Mouse (Mus musculus): ENCODE results near the gene H1foo. TPM values are rescaled to one million over a fixed set of nuclear protein-coding genes. Genes with fewer than 3 reads are reported as not detected.
A peak's percentile ranks its signal among the peaks of the same experiment; 100 is the strongest.

Gene H1foo
- polyA plus RNA-seq, 1 experiment from 2014 or later = not detected

- DNase-seq (ENCODE audit: low spot score) = no peak
Observed at GRCm38 (mm10) chr6:115946389-115946788, 1.7 kb downstream of the H1foo start.

GRCm38 (mm10) chr6:115954506-115955074, 9.9 kb downstream of the H1foo start:
- no peak for DNase-seq (ENCODE audit: low spot score)
- Histone ChIP-seq H3K4me2 (ENCODE audit: low read length) (no peak overlapping the region), H3K9me3 (ENCODE audit: control insufficient read depth, low read length) (no peaks in the 10 kb centered on the region), H3K36me3 (ENCODE audit: control insufficient read depth, insufficient read depth, low read length) (peaks cover 19% of the 10 kb centered on the region), H3K27ac (ENCODE audit: low read depth) (no peak overlapping the region), H3K27me3 (replicated peaks; ENCODE audit: control insufficient read depth, insufficient read depth, low read length) (no peaks in the 10 kb centered on the region), H3K4me3 (ENCODE audit: low read depth, low read length) (no peak overlapping the region), H3K4me1 (replicated peaks; ENCODE audit: control insufficient read depth, insufficient read depth, low read length) (peaks cover 26% of the 10 kb centered on the region), H3K9ac (ENCODE audit: low read length) (no peak overlapping the region)
- no peak for ATAC-seq (replicated peaks; ENCODE audit: low FRiP score, low TSS enrichment, low read depth)
- WGBS = 79% methylated on average over 9 of the region's 9 CpGs

More at GRCm38 (mm10) chr6:115946389-115946788, 1.7 kb downstream of the H1foo start:
- H3K36me3 ChIP-seq (ENCODE audit: control insufficient read depth, insufficient read depth, low read length) = no peaks in the 10 kb centered on the region
- 51% methylated on average over 6 of the region's 6 CpGs for WGBS
- no peak overlapping the region for H3K27ac ChIP-seq (ENCODE audit: low read depth)
- H3K9me3 ChIP-seq (ENCODE audit: control insufficient read depth, low read length) = no peaks in the 10 kb centered on the region
- no peak overlapping the region for H3K9ac ChIP-seq (ENCODE audit: low read length)
- no peaks in the 10 kb centered on the region for H3K27me3 ChIP-seq (replicated peaks; ENCODE audit: control insufficient read depth, insufficient read depth, low read length)
- ATAC-seq (replicated peaks; ENCODE audit: low FRiP score, low TSS enrichment, low read depth) = no peak
- H3K4me3 ChIP-seq (ENCODE audit: low read depth, low read length) = no peak overlapping the region
- H3K4me1 ChIP-seq (replicated peaks; ENCODE audit: control insufficient read depth, insufficient read depth, low read length) = peaks cover 10% of the 10 kb centered on the region
- H3K4me2 ChIP-seq (ENCODE audit: low read length) = no peak overlapping the region

GRCm38 (mm10) chr6:115955169-115955568, 10.4 kb downstream of the H1foo start:
- no peak overlapping the region for H3K4me3 ChIP-seq (ENCODE audit: low read depth, low read length)
- ATAC-seq (replicated peaks; ENCODE audit: low FRiP score, low TSS enrichment, low read depth) (no peak), DNase-seq (ENCODE audit: low spot score) (no peak)
- no peaks in the 10 kb centered on the region for H3K9me3 ChIP-seq (ENCODE audit: control insufficient read depth, low read length)
- H3K9ac ChIP-seq (ENCODE audit: low read length) = no peak overlapping the region
- WGBS = 82% methylated on average over 4 of the region's 4 CpGs
- no peak overlapping the region for H3K27ac ChIP-seq (ENCODE audit: low read depth)
- H3K4me2 ChIP-seq (ENCODE audit: low read length) = no peak overlapping the region
- H3K4me1 ChIP-seq (replicated peaks; ENCODE audit: control insufficient read depth, insufficient read depth, low read length) = peaks cover 26% of the 10 kb centered on the region
- no peaks in the 10 kb centered on the region for H3K27me3 ChIP-seq (replicated peaks; ENCODE audit: control insufficient read depth, insufficient read depth, low read length)
- H3K36me3 ChIP-seq (ENCODE audit: control insufficient read depth, insufficient read depth, low read length) = peaks cover 24% of the 10 kb centered on the region

GRCm38 (mm10) chr6:115955664-115956063, 10.9 kb downstream of the H1foo start:
- Histone ChIP-seq H3K9ac (ENCODE audit: low read length) (no peak overlapping the region), H3K4me3 (ENCODE audit: low read depth, low read length) (no peak overlapping the region), H3K4me2 (ENCODE audit: low read length) (no peak overlapping the region), H3K27ac (ENCODE audit: low read depth) (no peak overlapping the region), H3K9me3 (ENCODE audit: control insufficient read depth, low read length) (no peaks in the 10 kb centered on the region), H3K27me3 (replicated peaks; ENCODE audit: control insufficient read depth, insufficient read depth, low read length) (no peaks in the 10 kb centered on the region), H3K4me1 (replicated peaks; ENCODE audit: control insufficient read depth, insufficient read depth, low read length) (peaks cover 26% of the 10 kb centered on the region), H3K36me3 (ENCODE audit: control insufficient read depth, insufficient read depth, low read length) (peaks cover 29% of the 10 kb centered on the region)
- no peak for DNase-seq (ENCODE audit: low spot score)
- 83% methylated on average over 11 of the region's 11 CpGs for WGBS
- ATAC-seq (replicated peaks; ENCODE audit: low FRiP score, low TSS enrichment, low read depth) = no peak

- peak overlapping the region; percentile 30 for H3K27ac ChIP-seq (ENCODE audit: low read depth)
- H3K27me3 ChIP-seq (replicated peaks; ENCODE audit: control insufficient read depth, insufficient read depth, low read length) = no peaks in the 10 kb centered on the region
- H3K4me1 ChIP-seq (replicated peaks; ENCODE audit: control insufficient read depth, insufficient read depth, low read length) = peaks cover 26% of the 10 kb centered on the region
- DNase-seq (ENCODE audit: low spot score) (no peak), ATAC-seq (replicated peaks; ENCODE audit: low FRiP score, low TSS enrichment, low read depth) (peak; percentile 6; the same call in 1 of the 2 replicates)
- no peak overlapping the region for H3K9ac ChIP-seq (ENCODE audit: low read length)
- peaks cover 31% of the 10 kb centered on the region for H3K36me3 ChIP-seq (ENCODE audit: control insufficient read depth, insufficient read depth, low read length)
- no peak overlapping the region for H3K4me3 ChIP-seq (ENCODE audit: low read depth, low read length)
- H3K9me3 ChIP-seq (ENCODE audit: control insufficient read depth, low read length) = no peaks in the 10 kb centered on the region
- 69% methylated on average over 13 of the region's 13 CpGs for whole genome bisulfite sequencing
- no peak overlapping the region for H3K4me2 ChIP-seq (ENCODE audit: low read length)
Observed at GRCm38 (mm10) chr6:115956418-115956921, 11.7 kb downstream of the H1foo start.

- Histone ChIP-seq H3K9me3 (ENCODE audit: control insufficient read depth, low read length) (no peaks in the 10 kb centered on the region), H3K27ac (ENCODE audit: low read depth) (peak overlapping the region; percentile 30; the same call in 1 of the 2 replicates), H3K9ac (ENCODE audit: low read length) (no peak overlapping the region), H3K4me1 (replicated peaks; ENCODE audit: control insufficient read depth, insufficient read depth, low read length) (peaks cover 26% of the 10 kb centered on the region), H3K36me3 (ENCODE audit: control insufficient read depth, insufficient read depth, low read length) (peaks cover 32% of the 10 kb centered on the region), H3K27me3 (replicated peaks; ENCODE audit: control insufficient read depth, insufficient read depth, low read length) (no peaks in the 10 kb centered on the region), H3K4me3 (ENCODE audit: low read depth, low read length) (no peak overlapping the region), H3K4me2 (ENCODE audit: low read length) (no peak overlapping the region)
- DNase-seq (ENCODE audit: low spot score) (no peak), ATAC-seq (replicated peaks; ENCODE audit: low FRiP score, low TSS enrichment, low read depth) (peak; percentile 36; the same call in 1 of the 2 replicates)
- 40% methylated on average over 16 of the region's 16 CpGs for WGBS
Observed at GRCm38 (mm10) chr6:115956922-115957601, 12.3 kb downstream of the H1foo start.

- peaks cover 38% of the 10 kb centered on the region for H3K36me3 ChIP-seq (ENCODE audit: control insufficient read depth, insufficient read depth, low read length)
- H3K27me3 ChIP-seq (replicated peaks; ENCODE audit: control insufficient read depth, insufficient read depth, low read length) = no peaks in the 10 kb centered on the region
- WGBS = 55% methylated on average over 6 of the region's 6 CpGs
- DNase-seq (ENCODE audit: low spot score) (no peak), ATAC-seq (replicated peaks; ENCODE audit: low FRiP score, low TSS enrichment, low read depth) (no peak)
- H3K4me3 ChIP-seq (ENCODE audit: low read depth, low read length) = no peak overlapping the region
- 0 out of 2 replicates have a peak overlapping the region, but pooled peaks have one; percentile 30 for H3K27ac ChIP-seq (ENCODE audit: low read depth)
- H3K4me2 ChIP-seq (ENCODE audit: low read length) = no peak overlapping the region
- H3K9me3 ChIP-seq (ENCODE audit: control insufficient read depth, low read length) = no peaks in the 10 kb centered on the region
- peaks cover 26% of the 10 kb centered on the region for H3K4me1 ChIP-seq (replicated peaks; ENCODE audit: control insufficient read depth, insufficient read depth, low read length)
- H3K9ac ChIP-seq (ENCODE audit: low read length) = no peak overlapping the region
Observed at GRCm38 (mm10) chr6:115957681-115958080, 12.9 kb downstream of the H1foo start.

- Histone ChIP-seq H3K4me1 (replicated peaks; ENCODE audit: control insufficient read depth, insufficient read depth, low read length) (peaks cover 26% of the 10 kb centered on the region), H3K4me2 (ENCODE audit: low read length) (no peak overlapping the region), H3K9me3 (ENCODE audit: control insufficient read depth, low read length) (no peaks in the 10 kb centered on the region), H3K27me3 (replicated peaks; ENCODE audit: control insufficient read depth, insufficient read depth, low read length) (no peaks in the 10 kb centered on the region), H3K9ac (ENCODE audit: low read length) (no peak overlapping the region), H3K36me3 (ENCODE audit: control insufficient read depth, insufficient read depth, low read length) (peaks cover 44% of the 10 kb centered on the region), H3K4me3 (ENCODE audit: low read depth, low read length) (no peak overlapping the region), H3K27ac (ENCODE audit: low read depth) (no peak overlapping the region)
- WGBS = 89% methylated on average over 9 of the region's 9 CpGs
- DNase-seq (ENCODE audit: low spot score) (no peak), ATAC-seq (replicated peaks; ENCODE audit: low FRiP score, low TSS enrichment, low read depth) (no peak)
Observed at GRCm38 (mm10) chr6:115958445-115958844, 13.7 kb downstream of the H1foo start.
